Mouse (Mus musculus): Measurements from ENCODE around the gene Mmrn1. TPM values are rescaled to one million over a fixed set of nuclear protein-coding genes. Genes with fewer than 3 reads are reported as not detected.

Gene Mmrn1
- polyA plus RNA-seq, 1 experiment from 2014 or later, result 3.1 TPM

- Histone ChIP-seq H3K36me3 (replicated peaks; ENCODE audit: insufficient read depth, low read length) (no peaks in the 10 kb centered on the region), H3K4me3 (ENCODE audit: low read depth, low read length) (no peak overlapping the region), H3K27me3 (ENCODE audit: insufficient read depth, low read length) (no peaks in the 10 kb centered on the region), H3K9ac (replicated peaks) (no peak overlapping the region), H3K4me1 (ENCODE audit: insufficient read depth) (no peaks in the 10 kb centered on the region), H3K4me2 (ENCODE audit: low read depth, low read length) (no peak overlapping the region), H3K9me3 (ENCODE audit: low read length) (no peaks in the 10 kb centered on the region), H3K27ac (ENCODE audit: low read depth) (no peak overlapping the region)
- DNase-seq (no peak), ATAC-seq (no peak)
- no peak for TF ChIP-seq EP300 (IDR thresholded peaks at IDR 0.05; ENCODE audit: low read depth)
- TF ChIP-seq CTCF (IDR thresholded peaks at IDR 0.05; ENCODE audit: low read depth), result no peak
- 82% methylated on average over 2 of the region's 2 CpGs for WGBS (ENCODE audit: insufficient replicate concordance)
Observed at GRCm38 (mm10) chr6:60962668-60963067, 37.9 kb downstream of the Mmrn1 start.

- H3K36me3 ChIP-seq (replicated peaks; ENCODE audit: insufficient read depth, low read length), result no peaks in the 10 kb centered on the region
- H3K27me3 ChIP-seq (ENCODE audit: insufficient read depth, low read length), result no peaks in the 10 kb centered on the region
- H3K9me3 ChIP-seq (ENCODE audit: low read length), result no peaks in the 10 kb centered on the region
- no peak overlapping the region for H3K4me3 ChIP-seq (ENCODE audit: low read depth, low read length)
- no peak overlapping the region for H3K9ac ChIP-seq (replicated peaks)
- DNase-seq, result no peak
- TF ChIP-seq EP300 (IDR thresholded peaks at IDR 0.05; ENCODE audit: low read depth) (no peak), CTCF (IDR thresholded peaks at IDR 0.05; ENCODE audit: low read depth) (no peak)
- no peaks in the 10 kb centered on the region for H3K4me1 ChIP-seq (ENCODE audit: insufficient read depth)
- H3K4me2 ChIP-seq (ENCODE audit: low read depth, low read length), result no peak overlapping the region
- no peak for ATAC-seq
- no peak overlapping the region for H3K27ac ChIP-seq (ENCODE audit: low read depth)
- 52% methylated on average over 1 of the region's 1 CpGs for WGBS (ENCODE audit: insufficient replicate concordance)
Observed at GRCm38 (mm10) chr6:60963726-60964125, 39.0 kb downstream of the Mmrn1 start.

- WGBS (ENCODE audit: insufficient replicate concordance), result 67% methylated on average over 4 of the region's 4 CpGs
- Histone ChIP-seq H3K27me3 (ENCODE audit: insufficient read depth, low read length) (no peaks in the 10 kb centered on the region), H3K9me3 (ENCODE audit: low read length) (no peaks in the 10 kb centered on the region), H3K4me2 (ENCODE audit: low read depth, low read length) (no peak overlapping the region), H3K4me1 (ENCODE audit: insufficient read depth) (no peaks in the 10 kb centered on the region), H3K36me3 (replicated peaks; ENCODE audit: insufficient read depth, low read length) (no peaks in the 10 kb centered on the region), H3K9ac (replicated peaks) (no peak overlapping the region), H3K4me3 (ENCODE audit: low read depth, low read length) (no peak overlapping the region), H3K27ac (ENCODE audit: low read depth) (no peak overlapping the region)
- TF ChIP-seq CTCF (IDR thresholded peaks at IDR 0.05; ENCODE audit: low read depth), result no peak
- no peak for TF ChIP-seq EP300 (IDR thresholded peaks at IDR 0.05; ENCODE audit: low read depth)
- DNase-seq (no peak), ATAC-seq (no peak)
Observed at GRCm38 (mm10) chr6:60966931-60967330, 42.2 kb downstream of the Mmrn1 start.

GRCm38 (mm10) chr6:60969407-60969806, 44.6 kb downstream of the Mmrn1 start:
- no peaks in the 10 kb centered on the region for H3K4me1 ChIP-seq (ENCODE audit: insufficient read depth)
- TF ChIP-seq CTCF (IDR thresholded peaks at IDR 0.05; ENCODE audit: low read depth), result no peak
- no peak for TF ChIP-seq EP300 (IDR thresholded peaks at IDR 0.05; ENCODE audit: low read depth)
- H3K9me3 ChIP-seq (ENCODE audit: low read length), result no peaks in the 10 kb centered on the region
- 62% methylated on average over 6 of the region's 6 CpGs for WGBS (ENCODE audit: insufficient replicate concordance)
- no peak overlapping the region for H3K27ac ChIP-seq (ENCODE audit: low read depth)
- DNase-seq (no peak), ATAC-seq (no peak)
- no peak overlapping the region for H3K4me3 ChIP-seq (ENCODE audit: low read depth, low read length)
- no peaks in the 10 kb centered on the region for H3K27me3 ChIP-seq (ENCODE audit: insufficient read depth, low read length)
- no peaks in the 10 kb centered on the region for H3K36me3 ChIP-seq (replicated peaks; ENCODE audit: insufficient read depth, low read length)
- no peak overlapping the region for H3K9ac ChIP-seq (replicated peaks)
- H3K4me2 ChIP-seq (ENCODE audit: low read depth, low read length), result no peak overlapping the region

GRCm38 (mm10) chr6:60970811-60971210, 46.0 kb downstream of the Mmrn1 start:
- TF ChIP-seq CTCF (IDR thresholded peaks at IDR 0.05; ENCODE audit: low read depth) (no peak), EP300 (IDR thresholded peaks at IDR 0.05; ENCODE audit: low read depth) (no peak)
- no peaks in the 10 kb centered on the region for H3K4me1 ChIP-seq (ENCODE audit: insufficient read depth)
- no peak overlapping the region for H3K27ac ChIP-seq (ENCODE audit: low read depth)
- no peaks in the 10 kb centered on the region for H3K27me3 ChIP-seq (ENCODE audit: insufficient read depth, low read length)
- H3K9ac ChIP-seq (replicated peaks), result no peak overlapping the region
- H3K36me3 ChIP-seq (replicated peaks; ENCODE audit: insufficient read depth, low read length), result no peaks in the 10 kb centered on the region
- ATAC-seq, result no peak
- no peaks in the 10 kb centered on the region for H3K9me3 ChIP-seq (ENCODE audit: low read length)
- no peak overlapping the region for H3K4me2 ChIP-seq (ENCODE audit: low read depth, low read length)
- 80% methylated on average over 2 of the region's 2 CpGs for WGBS (ENCODE audit: insufficient replicate concordance)
- DNase-seq, result no peak
- no peak overlapping the region for H3K4me3 ChIP-seq (ENCODE audit: low read depth, low read length)

- H3K27ac ChIP-seq (ENCODE audit: low read depth), result no peak overlapping the region
- ATAC-seq, result no peak
Observed at GRCm38 (mm10) chr6:60978610-60979009, 53.8 kb downstream of the Mmrn1 start.

GRCm38 (mm10) chr6:60979039-60979438, 54.3 kb downstream of the Mmrn1 start:
- no peaks in the 10 kb centered on the region for H3K27me3 ChIP-seq (ENCODE audit: insufficient read depth, low read length)
- WGBS (ENCODE audit: insufficient replicate concordance), result 71% methylated on average over 2 of the region's 2 CpGs
- DNase-seq (no peak), ATAC-seq (no peak)
- no peak overlapping the region for H3K4me3 ChIP-seq (ENCODE audit: low read depth, low read length)
- no peak overlapping the region for H3K9ac ChIP-seq (replicated peaks)
- TF ChIP-seq EP300 (IDR thresholded peaks at IDR 0.05; ENCODE audit: low read depth) (no peak), CTCF (IDR thresholded peaks at IDR 0.05; ENCODE audit: low read depth) (no peak)
- no peaks in the 10 kb centered on the region for H3K36me3 ChIP-seq (replicated peaks; ENCODE audit: insufficient read depth, low read length)
- H3K4me2 ChIP-seq (ENCODE audit: low read depth, low read length), result no peak overlapping the region
- H3K9me3 ChIP-seq (ENCODE audit: low read length), result no peaks in the 10 kb centered on the region
- H3K27ac ChIP-seq (ENCODE audit: low read depth), result no peak overlapping the region
- no peaks in the 10 kb centered on the region for H3K4me1 ChIP-seq (ENCODE audit: insufficient read depth)

More at GRCm38 (mm10) chr6:60978610-60979009, 53.8 kb downstream of the Mmrn1 start:
- Histone ChIP-seq H3K36me3 (replicated peaks; ENCODE audit: insufficient read depth, low read length) (no peaks in the 10 kb centered on the region), H3K9ac (replicated peaks) (no peak overlapping the region), H3K9me3 (ENCODE audit: low read length) (no peaks in the 10 kb centered on the region), H3K27me3 (ENCODE audit: insufficient read depth, low read length) (no peaks in the 10 kb centered on the region), H3K4me1 (ENCODE audit: insufficient read depth) (no peaks in the 10 kb centered on the region), H3K4me3 (ENCODE audit: low read depth, low read length) (no peak overlapping the region), H3K4me2 (ENCODE audit: low read depth, low read length) (no peak overlapping the region)
- DNase-seq, result no peak
- TF ChIP-seq CTCF (IDR thresholded peaks at IDR 0.05; ENCODE audit: low read depth), result no peak
- no peak for TF ChIP-seq EP300 (IDR thresholded peaks at IDR 0.05; ENCODE audit: low read depth)
- 65% methylated on average over 1 of the region's 1 CpGs for WGBS (ENCODE audit: insufficient replicate concordance)

All from liver, postnatal 0 days (tissue).